Mouse (Mus musculus) E14TG2a.4 (cell line): Measurements from ENCODE around the gene Gdpd5.

ENCODE experiments used
- H3K27me3 ChIP-seq: 2 replicates; pipeline ENCODE4 v1.6.1; 2014; ENCODE audit warnings: low read length, control low read depth; ENCODE audit not compliant: insufficient read depth
- H3K36me3 ChIP-seq: 2 replicates; pipeline ENCODE4 v1.6.1; 2014; ENCODE audit warnings: low read length, control low read depth; ENCODE audit not compliant: insufficient read depth
- H3K4me1 ChIP-seq: replicated peaks from 2 replicates; pipeline ENCODE4 v1.6.1; 2014; ENCODE audit warnings: low read depth, low read length, control low read depth
- H3K4me3 ChIP-seq: replicated peaks from 2 replicates; pipeline ENCODE4 v1.5.1; 2014; ENCODE audit warnings: mild to moderate bottlenecking, low read length
- H3K9me3 ChIP-seq: 2 replicates; pipeline ENCODE4 v1.6.1; 2014; ENCODE audit warnings: low read length, control low read depth
- CTCF ChIP-seq: conservative IDR thresholded peaks from 2 replicates; pipeline ENCODE4 v1.5.1; 2014; ENCODE audit warnings: low read length
- NANOG ChIP-seq: IDR thresholded peaks from 2 replicates; pipeline ENCODE4 v1.6.1; 2014; ENCODE audit warnings: borderline replicate concordance, low read length, mixed read lengths
- POU5F1 ChIP-seq: IDR thresholded peaks from 2 replicates; pipeline ENCODE4 v1.6.1; 2014; ENCODE audit warnings: low read length, borderline replicate concordance

The Gdpd5 gene

DNA sequence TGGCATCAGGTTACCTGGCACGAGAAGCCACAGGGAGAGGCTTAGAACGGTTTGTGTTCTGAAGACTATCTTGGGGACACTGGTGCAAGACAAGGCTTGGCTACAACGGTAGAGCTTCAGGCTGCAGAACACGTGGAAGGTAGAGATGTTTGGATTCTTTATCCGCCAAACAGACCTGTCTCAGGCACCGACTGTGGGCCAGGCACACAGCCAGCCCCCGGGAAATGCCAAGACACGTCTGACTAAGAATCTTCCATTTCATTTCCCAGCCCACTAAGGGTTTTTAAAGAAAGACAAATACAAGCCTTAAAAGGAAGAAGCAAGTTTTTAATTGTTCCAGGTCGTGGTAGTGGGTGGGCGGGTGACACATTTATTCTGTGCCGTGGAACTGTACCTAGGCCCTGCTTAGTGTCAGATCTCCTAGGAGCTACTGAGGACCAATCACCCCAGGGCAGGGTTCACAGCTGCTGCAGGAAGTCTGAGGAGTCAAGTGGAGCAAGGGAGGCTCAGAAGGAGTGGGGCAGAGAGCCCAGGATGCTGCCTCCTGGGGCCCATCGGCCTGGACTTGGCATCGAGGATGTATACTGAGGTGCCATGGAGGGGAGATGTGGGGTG is 12.6 kb downstream of the Gdpd5 start:
- Histone ChIP-seq H3K27me3 (peaks cover 53% of the 10 kb centered on the region), H3K4me3 (no peak overlapping the region), H3K36me3 (no peaks in the 10 kb centered on the region), H3K4me1 (peaks cover 26% of the 10 kb centered on the region), H3K9me3 (no peaks in the 10 kb centered on the region)
- no peak for TF ChIP-seq NANOG
- no peak for TF ChIP-seq CTCF
- no peak for TF ChIP-seq POU5F1

DNA sequence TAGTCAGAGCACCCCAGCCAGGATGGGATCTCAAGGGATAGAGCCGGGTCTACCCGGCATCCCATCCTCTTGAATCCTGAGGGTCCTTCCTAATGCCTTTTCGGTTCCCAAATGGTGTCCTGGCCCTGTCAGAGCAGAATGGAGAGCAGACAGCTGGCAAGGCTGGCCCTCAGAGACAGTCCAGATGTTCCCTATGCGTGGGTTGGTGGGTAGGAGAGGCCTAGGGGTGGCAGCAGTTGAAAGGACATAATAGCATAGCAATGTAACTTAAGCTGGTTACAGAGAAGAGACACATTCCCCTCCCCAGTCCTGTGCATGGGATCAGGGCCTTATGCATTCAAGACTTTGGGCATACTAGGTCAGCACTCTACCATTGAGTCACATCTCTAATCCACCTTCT is 14.2 kb downstream of the Gdpd5 start:
- Histone ChIP-seq H3K36me3 (no peaks in the 10 kb centered on the region), H3K4me3 (no peak overlapping the region), H3K27me3 (peaks cover 53% of the 10 kb centered on the region), H3K4me1 (peaks cover 22% of the 10 kb centered on the region), H3K9me3 (no peaks in the 10 kb centered on the region)
- TF ChIP-seq NANOG (no peak), POU5F1 (no peak), CTCF (no peak)

DNA sequence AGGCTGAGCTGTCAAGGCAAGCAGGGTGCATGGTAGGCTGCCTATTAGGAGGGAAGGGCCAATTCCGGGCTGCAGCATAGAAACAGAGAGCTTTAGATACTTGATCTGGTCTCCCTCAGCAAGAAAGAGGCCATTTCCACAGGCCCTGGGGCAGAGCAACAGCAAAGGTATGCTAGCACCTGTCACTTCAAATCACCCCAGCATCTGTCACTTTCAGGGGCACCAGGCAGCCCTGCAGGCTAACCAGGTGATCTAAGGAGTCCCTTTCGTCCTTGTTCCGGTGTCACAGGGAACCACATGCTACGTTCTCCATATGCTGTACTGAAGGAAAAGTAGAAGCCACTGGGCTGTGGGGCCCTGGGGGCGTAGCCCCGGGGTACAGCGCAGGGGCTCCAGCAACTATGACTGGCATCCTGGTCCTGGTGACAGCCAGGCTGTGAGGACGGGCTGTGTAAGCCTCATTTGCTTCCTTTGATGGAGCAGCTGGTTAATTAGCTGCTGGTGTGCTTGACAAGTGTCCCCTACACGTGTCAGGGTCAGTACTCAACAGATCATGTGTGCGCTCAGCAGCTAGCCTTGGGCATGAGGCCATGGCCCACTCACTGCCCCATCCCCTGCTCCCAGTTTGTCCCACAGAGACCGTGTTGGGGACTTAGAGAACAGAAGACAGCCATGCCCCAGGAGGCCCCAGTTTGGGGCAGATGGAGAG is 14.8 kb downstream of the Gdpd5 start:
- Histone ChIP-seq H3K36me3 (no peaks in the 10 kb centered on the region), H3K4me1 (peaks cover 16% of the 10 kb centered on the region), H3K9me3 (no peaks in the 10 kb centered on the region), H3K27me3 (peaks cover 51% of the 10 kb centered on the region), H3K4me3 (no peak overlapping the region)
- TF ChIP-seq CTCF = no peak
- TF ChIP-seq NANOG = no peak
- no peak for TF ChIP-seq POU5F1

DNA sequence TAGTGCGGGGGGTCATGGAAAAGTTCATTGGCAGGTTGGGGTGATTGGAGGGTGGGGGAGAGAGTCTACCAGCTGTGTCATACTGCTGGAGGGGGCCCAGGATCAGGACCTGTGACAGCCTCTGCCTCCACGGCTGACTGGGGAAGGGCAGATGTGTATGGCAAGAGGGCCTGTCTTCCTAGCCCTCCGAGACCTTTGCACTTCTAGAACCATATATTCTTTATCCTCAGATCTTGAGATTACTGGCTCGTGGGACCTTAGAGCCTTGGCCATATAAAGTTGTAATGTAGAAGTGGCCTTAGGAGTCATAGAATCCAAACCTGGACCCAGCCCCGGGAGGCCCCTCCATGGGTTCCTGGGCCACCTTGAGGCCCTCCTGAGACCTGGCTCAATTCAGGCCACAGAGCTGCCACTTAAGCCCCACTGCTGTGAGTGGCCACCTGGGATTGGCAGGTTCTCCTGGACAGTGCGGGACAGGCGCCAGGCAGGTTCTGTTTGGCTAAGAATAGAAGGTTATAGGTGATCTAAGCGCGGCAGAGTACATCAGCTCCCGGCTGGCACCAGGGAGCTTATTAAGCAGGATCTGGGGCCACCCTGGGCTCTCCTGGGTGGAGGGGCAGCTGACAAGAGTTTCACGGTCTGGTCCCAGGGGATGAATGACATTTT is 15.9 kb downstream of the Gdpd5 start:
- Histone ChIP-seq H3K27me3 (peaks cover 42% of the 10 kb centered on the region), H3K4me3 (no peak overlapping the region), H3K36me3 (no peaks in the 10 kb centered on the region), H3K4me1 (peaks cover 13% of the 10 kb centered on the region), H3K9me3 (no peaks in the 10 kb centered on the region)
- no peak for TF ChIP-seq CTCF
- no peak for TF ChIP-seq POU5F1
- TF ChIP-seq NANOG = no peak

DNA sequence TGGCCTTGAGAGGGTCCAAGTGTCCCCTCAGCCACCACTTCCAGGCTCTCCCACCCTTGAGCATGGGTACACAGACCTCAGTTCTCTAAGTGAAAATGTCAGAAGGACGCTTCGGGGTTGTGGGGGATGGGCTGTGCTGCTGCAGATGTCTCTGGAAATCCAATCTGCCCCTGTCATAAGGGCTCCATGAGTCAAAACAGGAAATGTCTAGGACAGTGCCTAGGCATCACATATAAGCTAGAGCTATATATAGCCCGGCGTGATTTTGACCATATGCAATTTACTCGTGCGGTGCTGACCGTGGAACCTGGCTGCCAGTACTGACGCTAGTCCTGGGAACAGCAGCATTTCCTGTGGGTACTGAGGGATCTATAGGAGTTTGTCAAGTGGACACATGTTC is 20.2 kb downstream of the Gdpd5 start:
- TF ChIP-seq POU5F1 = no peak
- no peak for TF ChIP-seq NANOG
- TF ChIP-seq CTCF = no peak
- peaks cover 30% of the 10 kb centered on the region for H3K27me3 ChIP-seq
- H3K9me3 ChIP-seq = no peaks in the 10 kb centered on the region
- H3K4me1 ChIP-seq = peaks cover 48% of the 10 kb centered on the region
- H3K36me3 ChIP-seq = no peaks in the 10 kb centered on the region
- H3K4me3 ChIP-seq = no peak overlapping the region

DNA sequence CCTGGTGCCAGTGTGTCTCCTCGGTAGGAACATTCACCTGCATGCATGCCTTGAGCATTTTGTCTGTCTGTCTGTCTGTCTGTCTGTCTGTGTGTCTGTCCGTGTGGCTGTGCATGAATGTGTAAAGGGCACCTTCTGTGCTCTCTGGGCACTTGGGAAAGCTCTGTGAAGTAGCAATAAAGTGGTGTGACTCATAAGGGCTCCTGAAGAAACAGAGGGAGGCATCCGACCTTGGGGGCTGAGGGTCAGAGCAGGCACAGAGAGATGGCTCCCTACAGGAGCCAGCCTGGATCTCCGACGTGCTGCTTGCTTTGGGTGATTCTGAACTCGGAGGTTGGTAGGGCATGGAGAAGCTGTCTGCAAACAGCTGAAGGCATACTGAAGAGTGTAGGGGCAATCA is 21.3 kb downstream of the Gdpd5 start:
- no peak for TF ChIP-seq CTCF
- TF ChIP-seq NANOG = no peak
- Histone ChIP-seq H3K36me3 (no peaks in the 10 kb centered on the region), H3K4me1 (peaks cover 54% of the 10 kb centered on the region), H3K27me3 (peaks cover 31% of the 10 kb centered on the region), H3K9me3 (no peaks in the 10 kb centered on the region), H3K4me3 (no peak overlapping the region)

DNA sequence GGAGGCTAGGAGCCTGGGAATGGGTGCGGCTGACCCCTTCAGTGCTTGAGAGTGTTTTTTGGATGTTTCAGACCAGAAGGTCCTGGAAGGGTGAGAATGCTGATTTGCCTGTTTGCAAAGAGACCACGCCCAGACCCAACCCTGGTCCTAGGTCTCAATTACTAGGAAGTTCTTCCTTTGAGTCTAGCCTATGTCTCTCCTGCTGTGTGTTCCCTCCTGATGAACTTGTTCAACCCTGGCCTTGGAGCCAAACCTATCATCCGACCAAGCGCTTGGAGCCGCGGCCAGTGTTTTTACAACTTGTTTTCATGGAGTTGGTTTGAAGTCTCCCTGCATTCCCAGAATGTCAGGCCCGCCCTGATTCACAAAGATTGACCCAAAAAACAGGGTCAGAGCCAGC is 22.0 kb downstream of the Gdpd5 start:
- no peaks in the 10 kb centered on the region for H3K36me3 ChIP-seq
- peaks cover 29% of the 10 kb centered on the region for H3K27me3 ChIP-seq
- H3K4me3 ChIP-seq = peak overlapping the region; percentile 17; the same call in 1 of the 2 replicates
- H3K9me3 ChIP-seq = no peaks in the 10 kb centered on the region
- H3K4me1 ChIP-seq = peaks cover 62% of the 10 kb centered on the region
- no peak for TF ChIP-seq NANOG
- no peak for TF ChIP-seq CTCF
- no peak for TF ChIP-seq POU5F1

DNA sequence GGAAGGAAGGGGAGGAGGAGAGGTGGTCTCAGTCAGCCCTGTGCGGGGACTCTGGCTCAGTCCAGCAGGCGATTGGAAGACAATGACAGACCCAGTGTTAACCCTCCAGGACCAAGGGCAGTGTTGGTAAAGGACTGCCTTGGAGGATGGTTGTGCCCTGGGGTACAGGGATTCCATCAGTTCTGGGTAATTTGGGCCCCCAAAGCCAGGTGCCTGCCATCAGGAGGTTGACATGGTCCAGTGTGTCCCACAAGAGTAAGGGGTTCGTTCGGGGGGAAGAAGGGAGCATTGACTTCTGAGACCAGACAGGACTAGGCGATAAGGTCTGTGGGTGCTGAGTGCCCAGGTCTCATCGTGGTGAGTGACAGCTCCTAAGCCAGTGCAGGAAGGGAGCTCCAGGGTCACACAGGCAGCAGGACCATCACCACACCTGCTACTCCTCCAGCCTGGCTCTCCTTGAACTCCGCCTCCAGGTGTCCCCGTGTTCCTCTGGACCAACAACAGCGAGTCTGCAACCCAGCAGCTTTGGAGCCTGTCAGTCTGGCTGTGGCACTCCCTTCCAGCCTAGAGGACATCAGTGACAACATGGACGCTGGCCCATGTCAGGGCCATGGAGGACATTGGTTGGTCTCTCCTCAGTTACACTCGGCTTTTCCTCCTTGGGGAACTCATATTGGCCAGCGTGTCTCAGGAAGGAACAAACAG is 23.0 kb downstream of the Gdpd5 start:
- no peak for TF ChIP-seq NANOG
- no peak for TF ChIP-seq POU5F1
- TF ChIP-seq CTCF = no peak
- no peaks in the 10 kb centered on the region for H3K9me3 ChIP-seq
- no peaks in the 10 kb centered on the region for H3K36me3 ChIP-seq
- H3K4me1 ChIP-seq = peaks cover 63% of the 10 kb centered on the region
- 0 out of 2 replicates have a peak overlapping the region, but pooled peaks have one; percentile 17 for H3K4me3 ChIP-seq
- peaks cover 29% of the 10 kb centered on the region for H3K27me3 ChIP-seq
